Comparison of ENCODE assay signal across 29 mouse cellular contexts in the genomic region with DNA sequence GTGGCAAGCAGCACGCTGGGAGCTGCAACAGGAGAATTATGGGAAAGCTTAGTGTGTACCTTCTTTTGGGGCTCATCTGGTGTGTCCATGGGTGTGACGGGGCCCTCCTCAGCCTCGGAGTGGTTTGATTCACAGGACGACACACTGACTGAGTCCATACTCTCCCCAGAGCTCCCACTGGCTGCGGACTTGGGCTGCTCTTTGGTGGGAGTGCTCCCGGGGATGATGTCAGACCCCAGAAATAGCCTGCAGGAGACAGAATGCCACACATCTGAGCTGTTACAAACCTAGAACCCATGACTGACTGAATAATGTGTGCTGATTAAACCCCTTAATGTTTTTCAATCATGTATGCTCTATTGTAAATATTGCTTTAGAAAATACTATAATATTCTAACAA.
DNase-seq lines count a peak whose midpoint lies in the region; ATAC-seq and TF ChIP-seq lines count a peak whose summit lies in the region.
"Had no signal": no experiment of that assay in that cellular context is flagged by ENCODE, and none has a peak within 500 bp of the region (broad histone marks: within the 10 kb centered on the region; RNA-seq: fewer than 3 reads in every experiment).

No protein-coding gene starts in this region.

- peak overlapping the region; percentile 58 for H3K9ac ChIP-seq in heart, embryonic 13.5 days
- no peak overlapping the region for H3K9ac ChIP-seq in heart, postnatal 0 days (replicated peaks; ENCODE audit: low read depth, low read length)
- no peak overlapping the region for H3K9ac ChIP-seq in kidney, embryonic 14.5 days (ENCODE audit: low read depth, low read length)
- H3K9ac ChIP-seq: embryonic facial prominence, embryonic 12.5 days; hindbrain, embryonic 14.5 days; kidney, embryonic 15.5 days; limb, embryonic 13.5 days; lung, embryonic 15.5 days; neural tube, embryonic 12.5 days had no signal

- H3K9me3 ChIP-seq in heart, embryonic 13.5 days = no peaks in the 10 kb centered on the region
- no peaks in the 10 kb centered on the region for H3K9me3 ChIP-seq in heart, postnatal 0 days (replicated peaks; ENCODE audit: control insufficient read depth, low read length)
- no peaks in the 10 kb centered on the region for H3K9me3 ChIP-seq in kidney, embryonic 14.5 days (ENCODE audit: control insufficient read depth, low read length)
- H3K9me3 ChIP-seq: embryonic facial prominence, embryonic 12.5 days; kidney, embryonic 15.5 days; limb, embryonic 13.5 days; lung, embryonic 15.5 days; neural tube, embryonic 12.5 days had no signal

- no peaks in the 10 kb centered on the region for H3K27me3 ChIP-seq in heart, embryonic 13.5 days (replicated peaks)
- H3K27me3 ChIP-seq in heart, postnatal 0 days (ENCODE audit: control insufficient read depth, insufficient read depth, low read length) = no peaks in the 10 kb centered on the region
- H3K27me3 ChIP-seq in kidney, embryonic 14.5 days (ENCODE audit: control insufficient read depth, insufficient read depth, low read length) = no peaks in the 10 kb centered on the region
- H3K27me3 ChIP-seq: CH12.LX; embryonic facial prominence, embryonic 12.5 days; kidney, embryonic 15.5 days; limb, embryonic 13.5 days; lung, embryonic 15.5 days; neural tube, embryonic 12.5 days had no signal

- no peak for DNase-seq in gastrocnemius, adult 2 months
- no peak for DNase-seq in gastrocnemius, adult 18-20 months (ENCODE audit: low spot score)
- DNase-seq in heart, adult 8-10 months (ENCODE audit: low spot score) = no peak
- peak; percentile 72 for DNase-seq in heart, postnatal 0 days (ENCODE audit: low spot score)
- no peak for DNase-seq in kidney, postnatal 25 days
- DNase-seq: adrenal gland, adult 8-10 months; cerebellum, adult 11-12 months; cerebellum, adult 9-11 months; embryo, embryonic 11 days; gastrocnemius, postnatal 36 days; kidney, adult 11 months; kidney, postnatal 4 days; right cerebral cortex, adult 18-20 months; right cerebral cortex, postnatal 4 days; thymus, postnatal 14 days had no signal

- no peak for TF ChIP-seq CTCF in gastrocnemius, adult 2 months (IDR thresholded peaks at IDR 0.05)
- no peak for TF ChIP-seq CTCF in heart, postnatal 0 days (IDR thresholded peaks at IDR 0.05; ENCODE audit: low read depth)

- H3K4me2 ChIP-seq in heart, embryonic 13.5 days = no peak overlapping the region
- no peak overlapping the region for H3K4me2 ChIP-seq in heart, postnatal 0 days (ENCODE audit: low read depth, low read length)
- H3K4me2 ChIP-seq in kidney, embryonic 14.5 days (replicated peaks; ENCODE audit: low read depth, low read length) = no peak overlapping the region
- H3K4me2 ChIP-seq: embryonic facial prominence, embryonic 12.5 days; hindbrain, embryonic 14.5 days; kidney, embryonic 15.5 days; limb, embryonic 13.5 days; liver, embryonic 11.5 days; lung, embryonic 15.5 days; midbrain, embryonic 11.5 days; neural tube, embryonic 12.5 days had no signal

- 27% methylated on average over 6 of the region's 6 CpGs for WGBS in heart, embryonic 13.5 days
- WGBS in heart, postnatal 0 days = 20% methylated on average over 6 of the region's 6 CpGs
- WGBS in kidney, embryonic 14.5 days = 85% methylated on average over 6 of the region's 6 CpGs

- H3K27ac ChIP-seq in gastrocnemius, adult 2 months = peak overlapping the region; percentile 46; the same call in 1 of the 2 replicates
- peak overlapping the region; percentile 93 for H3K27ac ChIP-seq in heart, embryonic 13.5 days (replicated peaks)
- H3K27ac ChIP-seq in heart, postnatal 0 days (ENCODE audit: low read depth) = peak overlapping the region; percentile 93
- H3K27ac ChIP-seq in kidney, embryonic 14.5 days (ENCODE audit: low read depth, low read length) = no peak overlapping the region
- H3K27ac ChIP-seq: embryonic facial prominence, embryonic 12.5 days; hindbrain, embryonic 14.5 days; kidney, embryonic 15.5 days; limb, embryonic 13.5 days; lung, embryonic 15.5 days; neural tube, embryonic 12.5 days had no signal

- ATAC-seq in heart, embryonic 13.5 days (ENCODE audit: extremely low read depth, insufficient number of reproducible peaks, low FRiP score, low TSS enrichment) = no peak
- ATAC-seq in heart, postnatal 0 days (ENCODE audit: insufficient read depth, low read depth) = peak; percentile 37
- no peak for ATAC-seq in kidney, embryonic 14.5 days (ENCODE audit: low FRiP score, low TSS enrichment)
- ATAC-seq: activated CD4-positive, CD25-positive, alpha-beta regulatory T cell, adult 4 months; forebrain, embryonic 14.5 days had no signal

- no peak overlapping the region for H3K4me3 ChIP-seq in gastrocnemius, adult 2 months
- no peak overlapping the region for H3K4me3 ChIP-seq in heart, embryonic 13.5 days
- no peak overlapping the region for H3K4me3 ChIP-seq in heart, postnatal 0 days (ENCODE audit: low read depth, low read length)
- H3K4me3 ChIP-seq in kidney, embryonic 14.5 days (ENCODE audit: low read length) = no peak overlapping the region
- H3K4me3 ChIP-seq: embryonic facial prominence, embryonic 12.5 days; kidney, embryonic 15.5 days; limb, embryonic 13.5 days; lung, embryonic 15.5 days; myocyte; neural tube, embryonic 12.5 days had no signal

- intact Hi-C loops in gastrocnemius, adult 2 months (cut with DNase I) = no loop called here

- no peak for TF ChIP-seq EP300 in heart, postnatal 0 days (IDR thresholded peaks at IDR 0.05; ENCODE audit: low read depth)

- peaks cover 93% of the 10 kb centered on the region for H3K4me1 ChIP-seq in heart, embryonic 13.5 days
- H3K4me1 ChIP-seq in heart, postnatal 0 days (ENCODE audit: control insufficient read depth, insufficient read depth) = peaks cover 41% of the 10 kb centered on the region
- peaks cover 5% of the 10 kb centered on the region; the same call in 1 of the 2 replicates for H3K4me1 ChIP-seq in kidney, embryonic 14.5 days (ENCODE audit: control insufficient read depth, insufficient read depth, low read length)

- H3K36me3 ChIP-seq in heart, embryonic 13.5 days = peaks cover 67% of the 10 kb centered on the region
- peaks cover 63% of the 10 kb centered on the region for H3K36me3 ChIP-seq in heart, postnatal 0 days (replicated peaks; ENCODE audit: control insufficient read depth, insufficient read depth, low read length)
- H3K36me3 ChIP-seq in kidney, embryonic 14.5 days (ENCODE audit: control insufficient read depth, insufficient read depth, low read length) = peaks cover 57% of the 10 kb centered on the region
